Mouse (Mus musculus) heart, adult 2 months (tissue): ENCODE measurements around the gene Pyy.

Source experiments
- EP300 ChIP-seq: fragments of 200-500 bp; IDR thresholded peaks from 2 replicates; pipeline ENCODE4 v1.6.1; 2011; ENCODE audit warnings: low read depth, low read length, control low read depth; ENCODE audit not compliant: insufficient read depth
- POLR2A ChIP-seq: fragments of 200-500 bp; IDR thresholded peaks from 2 replicates; pipeline ENCODE4 v1.6.1; 2011; ENCODE audit warnings: mild to moderate bottlenecking, low read depth, low read length, control low read depth; ENCODE audit not compliant: insufficient read depth

GRCm38 (mm10) chr11:102086331-102086730 is 21.3 kb downstream of the Pyy start:
- TF ChIP-seq EP300: no peak
- TF ChIP-seq POLR2A: no peak
